Mouse (Mus musculus): Measurements from ENCODE around the gene Sertad2. TPM values are rescaled to one million over a fixed set of nuclear protein-coding genes. Genes with fewer than 3 reads are reported as not detected.

The Sertad2 gene
- polyA plus RNA-seq, 1 experiment from 2014 or later, result 29.2 TPM

- DNase-seq (ENCODE audit: low spot score), result no peak
These were observed 100.1 kb downstream of the Sertad2 start for GRCm38 (mm10) chr11:20643161-20643560.

GRCm38 (mm10) chr11:20644166-20644565, 101.1 kb downstream of the Sertad2 start:
- peak; percentile 72 for DNase-seq (ENCODE audit: low spot score)

GRCm38 (mm10) chr11:20644872-20645271, 101.8 kb downstream of the Sertad2 start:
- DNase-seq (ENCODE audit: low spot score), result no peak

GRCm38 (mm10) chr11:20645521-20645920, 102.5 kb downstream of the Sertad2 start:
- no peak for DNase-seq (ENCODE audit: low spot score)

GRCm38 (mm10) chr11:20646142-20646541, 103.1 kb downstream of the Sertad2 start:
- DNase-seq (ENCODE audit: low spot score), result no peak

GRCm38 (mm10) chr11:20646986-20647726, 104.1 kb downstream of the Sertad2 start:
- DNase-seq (ENCODE audit: low spot score), result no peak

- no peak for DNase-seq (ENCODE audit: low spot score)
These were observed 105.0 kb downstream of the Sertad2 start for GRCm38 (mm10) chr11:20647902-20648625.

- no peak for DNase-seq (ENCODE audit: low spot score)
These were observed 106.4 kb downstream of the Sertad2 start for GRCm38 (mm10) chr11:20649477-20649876.

- no peak for DNase-seq (ENCODE audit: low spot score)
These were observed 107.1 kb downstream of the Sertad2 start for GRCm38 (mm10) chr11:20650006-20650639.

- no peak for DNase-seq (ENCODE audit: low spot score)
These were observed 108.1 kb downstream of the Sertad2 start for GRCm38 (mm10) chr11:20651166-20651565.

GRCm38 (mm10) chr11:20655795-20656710, 113.0 kb downstream of the Sertad2 start:
- peak; percentile 50 for DNase-seq (ENCODE audit: low spot score)

- no peak for DNase-seq (ENCODE audit: low spot score)
These were observed 113.6 kb downstream of the Sertad2 start for GRCm38 (mm10) chr11:20656711-20657057.

- no peak for DNase-seq (ENCODE audit: low spot score)
These were observed 116.0 kb downstream of the Sertad2 start for GRCm38 (mm10) chr11:20659094-20659493.

GRCm38 (mm10) chr11:20660111-20661097, 117.4 kb downstream of the Sertad2 start:
- no peak for DNase-seq (ENCODE audit: low spot score)

- DNase-seq (ENCODE audit: low spot score), result peak; percentile 75
These were observed 118.6 kb downstream of the Sertad2 start for GRCm38 (mm10) chr11:20661652-20662051.

- DNase-seq (ENCODE audit: low spot score), result no peak
These were observed 119.8 kb downstream of the Sertad2 start for GRCm38 (mm10) chr11:20662811-20663210.

- DNase-seq (ENCODE audit: low spot score), result no peak
These were observed 120.6 kb downstream of the Sertad2 start for GRCm38 (mm10) chr11:20663580-20664198.

GRCm38 (mm10) chr11:20664878-20665277, 121.8 kb downstream of the Sertad2 start:
- DNase-seq (ENCODE audit: low spot score), result no peak

GRCm38 (mm10) chr11:20671789-20672392, 128.8 kb downstream of the Sertad2 start:
- DNase-seq (ENCODE audit: low spot score), result no peak
